Mouse (Mus musculus): ENCODE results near the gene Chaf1a. TPM values are rescaled to one million over a fixed set of nuclear protein-coding genes. Genes with fewer than 3 reads are reported as not detected.

Gene Chaf1a
- total and polyA plus RNA-seq, 3 experiments = 49.5 to 116 TPM; not detected in 1

- Histone ChIP-seq H3K9me3 (replicated peaks; ENCODE audit: insufficient read depth, low read length) (no peaks in the 10 kb centered on the region), H3K27me3 (ENCODE audit: control insufficient read depth in 1 of 2, insufficient read depth in 2 of 2, low read length in 2 of 2) (no peaks in the 10 kb centered on the region), H3K4me1 (ENCODE audit: control insufficient read depth in 1 of 2, insufficient read depth in 2 of 2, low read length in 2 of 2) (no peaks in the 10 kb centered on the region), H3K9ac (ENCODE audit: control insufficient read depth, low read depth, low read length, poor library complexity, severe bottlenecking) (no peak overlapping the region), H3K36me3 (ENCODE audit: control insufficient read depth in 1 of 2, insufficient read depth in 2 of 2, low read length in 2 of 2) (peaks cover 0 to 5% of the 10 kb centered on the region in 2 experiments; a peak in 2 of 4 replicates), H3K27ac (ENCODE audit: control insufficient read depth, low read depth, low read length) (no peak overlapping the region), H3K79me2 (ENCODE audit: control insufficient read depth, insufficient read depth, low read length, poor library complexity) (no peaks in the 10 kb centered on the region), H3K4me3 (ENCODE audit: control insufficient read depth in 1 of 2, insufficient read depth in 1 of 2, low read depth in 2 of 2, low read length in 2 of 2) (no peak overlapping the region)
- DNase-seq (ENCODE audit: low read depth, low spot score) = no peak
- TF ChIP-seq POLR2AphosphoS5 (IDR thresholded peaks at IDR 0.05; ENCODE audit: borderline replicate concordance, low read depth, low read length) (no peak), MAFK (IDR thresholded peaks at IDR 0.05; ENCODE audit: borderline replicate concordance, low read depth, low read length) (no peak), ZC3H11A (IDR thresholded peaks at IDR 0.05; ENCODE audit: low read depth, low read length) (no peak), MAX (IDR thresholded peaks at IDR 0.05; ENCODE audit: low read length) (no peak), BHLHE40 (IDR thresholded peaks at IDR 0.05; ENCODE audit: borderline replicate concordance, low read depth, low read length) (no peak), MXI1 (IDR thresholded peaks at IDR 0.05; ENCODE audit: low read depth, low read length) (no peak), USF1 (IDR thresholded peaks at IDR 0.05; ENCODE audit: low read depth, low read length) (no peak), SIN3A (IDR thresholded peaks at IDR 0.05; ENCODE audit: low read length) (no peak), POLR2AphosphoS2 (IDR thresholded peaks at IDR 0.05; ENCODE audit: low read length) (no peak), NRF1 (IDR thresholded peaks at IDR 0.05; ENCODE audit: insufficient read depth, low read depth, low read length, poor library complexity, severe bottlenecking) (no peak), ETS1 (IDR thresholded peaks at IDR 0.05; ENCODE audit: low read depth, low read length) (no peak), NELFE (IDR thresholded peaks at IDR 0.05; ENCODE audit: low read depth, low read length) (no peak), ELF1 (IDR thresholded peaks at IDR 0.05; ENCODE audit: low read depth, low read length) (no peak), ZKSCAN1 (IDR thresholded peaks at IDR 0.05; ENCODE audit: low read depth, low read length) (no peak), GATA1 (IDR thresholded peaks at IDR 0.05; ENCODE audit: low read depth, low read length) (no peak)
These were observed 56.6 kb downstream of the Chaf1a start for GRCm38 (mm10) chr17:56096883-56097282.

- DNase-seq (ENCODE audit: low read depth, low spot score) = no peak
- Histone ChIP-seq H3K79me2 (ENCODE audit: control insufficient read depth, insufficient read depth, low read length, poor library complexity) (no peaks in the 10 kb centered on the region), H3K4me1 (ENCODE audit: control insufficient read depth in 1 of 2, insufficient read depth in 2 of 2, low read length in 2 of 2) (no peaks in the 10 kb centered on the region), H3K36me3 (ENCODE audit: control insufficient read depth in 1 of 2, insufficient read depth in 2 of 2, low read length in 2 of 2) (peaks cover 0 to 5% of the 10 kb centered on the region in 2 experiments; a peak in 2 of 4 replicates), H3K27ac (ENCODE audit: control insufficient read depth, low read depth, low read length) (no peak overlapping the region), H3K9ac (ENCODE audit: control insufficient read depth, low read depth, low read length, poor library complexity, severe bottlenecking) (no peak overlapping the region), H3K4me3 (ENCODE audit: control insufficient read depth in 1 of 2, insufficient read depth in 1 of 2, low read depth in 2 of 2, low read length in 2 of 2) (no peak overlapping the region), H3K9me3 (replicated peaks; ENCODE audit: insufficient read depth, low read length) (no peaks in the 10 kb centered on the region), H3K27me3 (ENCODE audit: control insufficient read depth in 1 of 2, insufficient read depth in 2 of 2, low read length in 2 of 2) (no peaks in the 10 kb centered on the region)
- no peak for TF ChIP-seq ZKSCAN1 (IDR thresholded peaks at IDR 0.05; ENCODE audit: low read depth, low read length)
- no peak for TF ChIP-seq MEF2A (IDR thresholded peaks at IDR 0.05; ENCODE audit: extremely low read depth, insufficient replicate concordance, low read depth, low read length, poor library complexity, severe bottlenecking)
- no peak for TF ChIP-seq MAZ (IDR thresholded peaks at IDR 0.05; ENCODE audit: low read depth, low read length)
- no peak for TF ChIP-seq RCOR1 (IDR thresholded peaks at IDR 0.05; ENCODE audit: low read depth, low read length)
- no peak for TF ChIP-seq ETS1 (IDR thresholded peaks at IDR 0.05; ENCODE audit: low read depth, low read length)
- no peak for TF ChIP-seq POLR2AphosphoS5 (IDR thresholded peaks at IDR 0.05; ENCODE audit: borderline replicate concordance, low read depth, low read length)
- TF ChIP-seq TBP (IDR thresholded peaks at IDR 0.05; ENCODE audit: low read depth, low read length) = no peak
- TF ChIP-seq ELF1 (IDR thresholded peaks at IDR 0.05; ENCODE audit: low read depth, low read length) = no peak
- TF ChIP-seq SMC3 (IDR thresholded peaks at IDR 0.05; ENCODE audit: low read depth, low read length) = no peak
- TF ChIP-seq E2F4 (IDR thresholded peaks at IDR 0.05; ENCODE audit: borderline replicate concordance, low read depth, low read length) = no peak
- TF ChIP-seq TCF12 (IDR thresholded peaks at IDR 0.05; ENCODE audit: low read depth, low read length) = no peak
- no peak for TF ChIP-seq BHLHE40 (IDR thresholded peaks at IDR 0.05; ENCODE audit: borderline replicate concordance, low read depth, low read length)
- TF ChIP-seq POLR2A (IDR thresholded peaks at IDR 0.05; ENCODE audit: control insufficient read depth in 1 of 2, insufficient read depth in 1 of 2, low read depth in 1 of 2, low read length in 2 of 2, poor library complexity in 1 of 2) = no peak
- no peak for TF ChIP-seq RAD21 (IDR thresholded peaks at IDR 0.05; ENCODE audit: low read depth, low read length)
- TF ChIP-seq ZC3H11A (IDR thresholded peaks at IDR 0.05; ENCODE audit: low read depth, low read length) = no peak
- TF ChIP-seq MXI1 (IDR thresholded peaks at IDR 0.05; ENCODE audit: low read depth, low read length) = no peak
- no peak for TF ChIP-seq GATA1 (IDR thresholded peaks at IDR 0.05; ENCODE audit: low read depth, low read length)
- TF ChIP-seq USF2 (IDR thresholded peaks at IDR 0.05; ENCODE audit: borderline replicate concordance in 1 of 2, insufficient read depth in 1 of 2, low read depth in 1 of 2, low read length in 2 of 2) = no peak
These were observed 57.9 kb downstream of the Chaf1a start for GRCm38 (mm10) chr17:56098180-56098579.

All from MEL (cell line).